Mouse (Mus musculus) G1E (cell line): ENCODE measurements around the gene Taar5.

Source experiments
- CTCF ChIP-seq: IDR thresholded peaks from 2 replicates; pipeline ENCODE4 v1.5.1; 2012; ENCODE audit warnings: low read depth, low read length, inconsistent platforms, mixed read lengths
- GATA1 ChIP-seq: IDR thresholded peaks from 2 replicates; pipeline ENCODE4 v1.6.1; 2012; ENCODE audit warnings: borderline replicate concordance, low read length, inconsistent platforms, mixed read lengths
- GATA2 ChIP-seq: IDR thresholded peaks from 2 replicates; pipeline ENCODE4 v1.6.1; 2012; ENCODE audit warnings: low read depth, low read length, inconsistent platforms, borderline replicate concordance
- TAL1 ChIP-seq: conservative IDR thresholded peaks from 2 replicates; pipeline ENCODE4 v1.6.1; 2012; ENCODE audit warnings: low read depth, low read length, inconsistent platforms, mixed read lengths

DNA sequence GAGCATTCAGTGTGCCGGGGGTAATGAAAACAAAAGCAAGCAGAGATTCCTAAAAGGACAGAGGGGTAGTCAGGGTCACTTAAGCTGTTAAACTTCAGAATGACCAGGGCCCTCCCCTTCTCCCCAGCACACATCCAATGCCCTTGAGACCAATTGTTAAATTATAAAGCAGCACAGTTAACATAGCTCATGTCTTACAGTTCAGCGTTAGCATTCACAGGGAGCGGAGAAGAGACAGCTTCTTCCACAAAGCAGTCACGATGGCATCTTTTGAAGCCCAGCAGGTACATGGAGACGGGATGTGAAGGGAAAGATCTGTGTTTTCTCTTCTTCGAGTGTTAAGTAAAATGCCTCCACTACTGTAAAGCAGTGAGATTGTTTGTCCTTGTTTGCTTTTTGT lies 32.2 kb upstream of the Taar5 start, which contains the start of gene Taar2:
- no peak for TF ChIP-seq CTCF
- TF ChIP-seq GATA1: no peak
- no peak for TF ChIP-seq TAL1
- no peak for TF ChIP-seq GATA2
